8 mouse cellular contexts compared by ENCODE assay signal in the genomic region with DNA sequence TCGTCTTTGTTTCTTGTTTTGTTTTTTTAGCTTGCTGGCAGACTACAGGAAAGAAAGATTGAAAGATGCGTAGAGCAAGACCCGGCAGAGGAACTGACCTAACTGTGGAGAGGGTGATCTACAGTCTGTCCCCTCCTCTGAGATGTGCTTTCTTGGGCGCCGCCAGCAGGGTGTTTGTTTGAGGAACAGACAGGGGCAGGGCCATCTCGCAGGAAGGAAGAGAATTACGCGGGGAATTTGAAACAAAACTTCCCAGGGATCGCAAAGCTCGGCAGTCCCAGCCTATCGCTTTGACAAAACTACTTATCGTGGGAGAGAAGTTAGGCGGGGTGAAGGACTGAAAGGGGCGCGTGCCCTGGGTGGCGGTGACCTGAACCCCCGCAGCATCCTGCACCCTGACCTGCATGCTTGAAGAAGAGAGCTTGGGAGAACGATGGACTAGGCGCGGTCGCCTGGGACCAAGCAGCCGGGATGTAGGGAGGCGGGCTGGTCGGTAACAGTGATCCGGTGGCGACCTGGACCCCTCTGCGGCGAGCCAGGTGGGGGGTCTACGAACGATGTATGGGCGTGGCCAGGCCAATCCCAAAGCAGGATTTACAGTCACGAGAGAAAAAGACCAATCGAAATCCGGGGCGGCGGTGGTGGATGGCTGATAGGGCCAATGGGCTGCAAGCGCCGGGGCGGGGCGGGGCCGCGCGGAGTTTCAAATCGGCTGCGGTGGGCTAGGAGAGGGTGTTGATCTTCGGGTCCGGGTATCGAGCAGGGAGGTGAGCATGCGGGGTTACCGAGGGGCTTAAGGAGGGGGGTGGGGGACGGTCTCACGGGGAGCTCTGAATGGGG. TPM values are rescaled to one million over a fixed set of nuclear protein-coding genes. Genes with fewer than 3 reads are reported as not detected.
DNase-seq lines count a peak whose midpoint lies in the region; ATAC-seq and TF ChIP-seq lines count a peak whose summit lies in the region.

Pimreg (plus strand) TSS at position 265 of the 840 bp plus-strand sequence.

- no peaks in the 10 kb centered on the region for H3K27me3 ChIP-seq in hindbrain, postnatal 0 days (ENCODE audit: insufficient read depth, low read length)

- intact Hi-C loops in gastrocnemius, adult 2 months (cut with DNase I), result no loop called here
- intact Hi-C loops in left cerebral cortex, postnatal 14 days (cut with DNase I), result no loop called here

- H3K4me3 ChIP-seq in gastrocnemius, adult 2 months, result peak within 1 kb of the TSS; percentile 72
- H3K4me3 ChIP-seq in hindbrain, postnatal 0 days (ENCODE audit: low read length), result peak within 1 kb of the TSS; percentile 70

- H3K4me1 ChIP-seq in hindbrain, postnatal 0 days (ENCODE audit: insufficient read depth, low read length), result peaks cover 20% of the 10 kb centered on the region

- peak; percentile 92 for ATAC-seq in hindbrain, postnatal 0 days
- ATAC-seq in megakaryocyte-erythroid progenitor cell, adult 5-6 weeks (replicated peaks; ENCODE audit: low FRiP score, low TSS enrichment, poor library complexity, severe bottlenecking), result peak; percentile 86

- H3K9ac ChIP-seq in hindbrain, postnatal 0 days (replicated peaks; ENCODE audit: low read length), result peak within 1 kb of the TSS; percentile 37

- DNase-seq in WW6 (ENCODE audit: low read depth, low spot score), result peak; percentile 89
- peak; percentile 81 to 90 for DNase-seq in cerebellum, postnatal 25 days
- DNase-seq in gastrocnemius, adult 2 months, result peak; percentile 84
- DNase-seq in hindbrain, postnatal 0 days (ENCODE audit: low spot score), result peak; percentile 94
- peak; percentile 84 to 88 for DNase-seq in left cerebral cortex, postnatal 14 days (ENCODE audit: low spot score in 2 of 2)
- peak; percentile 80 for DNase-seq in right cerebral cortex, postnatal 25 days
- peak; percentile 77 to 89 for DNase-seq in urinary bladder, postnatal 4 days (ENCODE audit: low spot score in 2 of 2)

- peak within 1 kb of the TSS; percentile 1; the same call in 1 of the 2 replicates for H3K27ac ChIP-seq in gastrocnemius, adult 2 months
- H3K27ac ChIP-seq in hindbrain, postnatal 0 days, result no peak within 1 kb of the TSS

- peak; percentile 26 for TF ChIP-seq CTCF in gastrocnemius, adult 2 months (IDR thresholded peaks at IDR 0.05)
- peak; percentile 55 for TF ChIP-seq CTCF in hindbrain, postnatal 0 days (IDR thresholded peaks at IDR 0.05; ENCODE audit: low read depth)

- WGBS in hindbrain, postnatal 0 days, result under 1% methylated on average over 52 of the region's 52 CpGs

- H3K9me3 ChIP-seq in hindbrain, postnatal 0 days (ENCODE audit: low read length), result no peaks in the 10 kb centered on the region

- peak within 1 kb of the TSS; percentile 98 for H3K4me2 ChIP-seq in hindbrain, postnatal 0 days (ENCODE audit: low read depth, low read length)

- no peaks in the 10 kb centered on the region for H3K36me3 ChIP-seq in hindbrain, postnatal 0 days (ENCODE audit: insufficient read depth, low read length)

RNA-seq across cellular contexts. Expression of gene Pimreg, which starts in this region (rescaled TPM):
- total RNA-seq in gastrocnemius, adult 2 months (2021), result not detected
- total RNA-seq in hindbrain, postnatal 0 days (2014; rRNA removed), result 18.7 and 22.8 TPM in 2 replicates
- 23.9 and 27.8 TPM in 2 replicates for polyA plus RNA-seq in hindbrain, postnatal 0 days (2015; fragmentation: Nextera tagmentation; extraction: Ambion mirVana)
- 1 to 10 TPM; 1.1 to 2.5 TPM for total RNA-seq in left cerebral cortex, postnatal 14 days (2021)
- 2.3 and 7.1 TPM in 2 replicates for total RNA-seq in megakaryocyte-erythroid progenitor cell, adult 5-6 weeks (2014; fragmentation: Nextera tagmentation)
- 3.1 and 3.6 TPM in 2 replicates for total RNA-seq in megakaryocyte-erythroid progenitor cell, adult 5-6 weeks (2017)

Comparison
In these comparisons a context has a peak if more than half of its experiments do, and no peak if none do; other contexts are left out.
1. Peak in DNase-seq, H3K4me3 ChIP-seq and H3K27ac ChIP-seq in gastrocnemius, adult 2 months; RNA of the gene not detected or under 1 TPM.